Comparison of ENCODE assay signal across 15 mouse cellular contexts in the genomic region with DNA sequence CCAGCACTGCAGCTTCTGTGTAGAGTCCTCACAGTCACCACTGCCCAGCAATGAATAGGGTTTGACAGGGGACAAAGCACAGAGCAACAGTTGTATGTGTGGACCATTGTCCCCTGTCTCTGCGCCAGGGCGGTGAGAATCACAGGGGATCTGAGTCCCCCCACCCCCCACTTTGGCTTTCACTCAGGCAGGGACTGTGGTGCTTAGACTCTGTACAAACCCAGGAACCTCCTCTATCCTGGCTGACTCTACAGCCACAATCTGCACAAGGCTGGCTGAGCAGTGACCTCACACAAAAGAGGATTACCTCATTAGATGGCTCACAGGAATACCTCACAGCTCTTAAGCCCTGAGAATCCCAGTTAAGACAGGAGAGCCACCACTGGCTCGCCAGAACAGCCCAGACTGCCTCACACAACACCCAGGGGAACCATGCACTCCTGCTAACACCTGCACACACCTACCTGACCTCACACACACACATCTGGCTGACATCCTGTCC.
DNase-seq lines count a peak whose midpoint lies in the region; ATAC-seq and TF ChIP-seq lines count a peak whose summit lies in the region.
"Had no signal": no experiment of that assay in that cellular context is flagged by ENCODE, and none has a peak within 500 bp of the region (broad histone marks: within the 10 kb centered on the region; RNA-seq: fewer than 3 reads in every experiment).

No protein-coding gene starts in this region.

- H3K27ac ChIP-seq in forebrain, postnatal 0 days (ENCODE audit: low read depth, low read length): no peak overlapping the region
- H3K27ac ChIP-seq in forebrain, embryonic 14.5 days (ENCODE audit: low read depth, low read length): no peak overlapping the region
- H3K27ac ChIP-seq in midbrain, embryonic 14.5 days (replicated peaks; ENCODE audit: low read depth, low read length): peak overlapping the region; percentile 55; the same call in 1 of the 2 replicates
- H3K27ac ChIP-seq: liver, embryonic 15.5 days had no signal

- no peaks in the 10 kb centered on the region for H3K4me1 ChIP-seq in forebrain, postnatal 0 days (ENCODE audit: insufficient read depth)
- H3K4me1 ChIP-seq in forebrain, embryonic 14.5 days (ENCODE audit: control insufficient read depth, insufficient read depth, low read length): peaks cover 9% of the 10 kb centered on the region; the same call in 1 of the 2 replicates
- H3K4me1 ChIP-seq in midbrain, embryonic 14.5 days (ENCODE audit: control insufficient read depth, insufficient read depth, low read length): peaks cover 18% of the 10 kb centered on the region
- H3K4me1 ChIP-seq: liver, embryonic 15.5 days had no signal

- no peak for TF ChIP-seq POLR2A in brain, embryonic 14.5 days (IDR thresholded peaks at IDR 0.05; ENCODE audit: borderline replicate concordance, extremely low read depth, insufficient read depth, insufficient read length, poor library complexity, severe bottlenecking)

- TF ChIP-seq CTCF in forebrain, postnatal 0 days (IDR thresholded peaks at IDR 0.05; ENCODE audit: low read depth): no peak
- no peak for TF ChIP-seq CTCF in brain, embryonic 14.5 days (IDR thresholded peaks at IDR 0.05; ENCODE audit: borderline replicate concordance, extremely low read depth, insufficient read depth, insufficient read length)

- H3K27me3 ChIP-seq in forebrain, postnatal 0 days (ENCODE audit: insufficient read depth, low read length): no peaks in the 10 kb centered on the region
- H3K27me3 ChIP-seq in forebrain, embryonic 14.5 days (replicated peaks; ENCODE audit: control insufficient read depth, insufficient read depth, low read length): no peaks in the 10 kb centered on the region
- no peaks in the 10 kb centered on the region for H3K27me3 ChIP-seq in midbrain, embryonic 14.5 days (ENCODE audit: control insufficient read depth, insufficient read depth, low read length)

- no peaks in the 10 kb centered on the region for H3K36me3 ChIP-seq in forebrain, postnatal 0 days (ENCODE audit: insufficient read depth)
- no peaks in the 10 kb centered on the region for H3K36me3 ChIP-seq in forebrain, embryonic 14.5 days (ENCODE audit: control insufficient read depth, insufficient read depth, low read length)
- no peaks in the 10 kb centered on the region for H3K36me3 ChIP-seq in midbrain, embryonic 14.5 days (ENCODE audit: control insufficient read depth, insufficient read depth, low read length)
- H3K36me3 ChIP-seq: liver, embryonic 15.5 days had no signal

- no peak overlapping the region for H3K4me2 ChIP-seq in forebrain, postnatal 0 days (ENCODE audit: low read depth)
- no peak overlapping the region for H3K4me2 ChIP-seq in forebrain, embryonic 14.5 days (ENCODE audit: low read length)
- no peak overlapping the region for H3K4me2 ChIP-seq in midbrain, embryonic 14.5 days (ENCODE audit: low read length)
- H3K4me2 ChIP-seq: liver, embryonic 15.5 days had no signal

- WGBS in forebrain, postnatal 0 days: 11% methylated on average over 3 of the region's 3 CpGs
- WGBS in forebrain, embryonic 14.5 days: 19% methylated on average over 3 of the region's 3 CpGs
- WGBS in midbrain, embryonic 14.5 days: 17% methylated on average over 3 of the region's 3 CpGs

- H3K9me3 ChIP-seq in forebrain, postnatal 0 days (ENCODE audit: low read length): peaks cover 7% of the 10 kb centered on the region; the same call in 1 of the 2 replicates
- H3K9me3 ChIP-seq in forebrain, embryonic 14.5 days (replicated peaks; ENCODE audit: control insufficient read depth, low read length): 0 out of 2 replicates have a peak, but pooled peaks cover 3% of the 10 kb centered on the region
- H3K9me3 ChIP-seq in midbrain, embryonic 14.5 days (ENCODE audit: control insufficient read depth, low read length): peaks cover 8% of the 10 kb centered on the region
- H3K9me3 ChIP-seq: liver, embryonic 15.5 days had no signal

- H3K9ac ChIP-seq in forebrain, postnatal 0 days: no peak overlapping the region
- H3K9ac ChIP-seq in forebrain, embryonic 14.5 days (ENCODE audit: low read length): no peak overlapping the region
- H3K9ac ChIP-seq in midbrain, embryonic 14.5 days (replicated peaks; ENCODE audit: low read length): no peak overlapping the region
- H3K9ac ChIP-seq: liver, embryonic 15.5 days had no signal

- H3K4me3 ChIP-seq in forebrain, postnatal 0 days (ENCODE audit: low read depth, low read length): no peak overlapping the region
- no peak overlapping the region for H3K4me3 ChIP-seq in forebrain, embryonic 14.5 days (ENCODE audit: low read depth, low read length)
- H3K4me3 ChIP-seq in midbrain, embryonic 14.5 days (replicated peaks; ENCODE audit: low read depth, low read length): no peak overlapping the region
- H3K4me3 ChIP-seq: liver, embryonic 15.5 days had no signal

- ATAC-seq in cerebellum, adult (ENCODE audit: insufficient number of reproducible peaks, low FRiP score, low TSS enrichment): no peak
- ATAC-seq in forebrain, postnatal 0 days: 0 out of 2 replicates have a peak, but pooled peaks have one; percentile 34
- no peak for ATAC-seq in forebrain, embryonic 14.5 days
- ATAC-seq in midbrain, embryonic 14.5 days (ENCODE audit: low FRiP score, low TSS enrichment): no peak
- no peak for ATAC-seq in inflammation-experienced regulatory T-cells, adult 6 months

- DNase-seq in cerebellum, adult 11 months: peak; percentile 16
- no peak for DNase-seq in forebrain, postnatal 0 days
- no peak for DNase-seq in forebrain, embryonic 14.5 days (ENCODE audit: low spot score)
- DNase-seq in brain, embryonic 14.5 days (ENCODE audit: low read depth): peak; percentile 43
- DNase-seq in midbrain, embryonic 14.5 days: peak; percentile 35
- DNase-seq in urinary bladder, adult 18-20 months (ENCODE audit: low spot score in 2 of 2): no peak
- DNase-seq: heart, adult 11 months; heart, postnatal 4 days; kidney, adult 11 months; kidney, postnatal 25 days; lung, postnatal 10 days; thymus, postnatal 36 days had no signal

Comparison
In these comparisons a context has a peak if more than half of its experiments do, and no peak if none do; other contexts are left out.
1. DNase-seq: peak in cerebellum, adult 11 months (single experiment), brain, embryonic 14.5 days (single experiment) and midbrain, embryonic 14.5 days (single experiment); none in forebrain, postnatal 0 days (single experiment), forebrain, embryonic 14.5 days (single experiment) and urinary bladder, adult 18-20 months (0 of 2).